Mouse (Mus musculus): Measurements from ENCODE around the gene Tyms. TPM values are rescaled to one million over a fixed set of nuclear protein-coding genes. Genes with fewer than 3 reads are reported as not detected.
"Not testable (repeated sequence)": the region's sequence is repeated elsewhere in the genome, so short reads cannot be mapped to it uniquely, and the experiment has no call there.

The Tyms gene
- polyA plus RNA-seq, 1 experiment = 39.4 TPM

DNA sequence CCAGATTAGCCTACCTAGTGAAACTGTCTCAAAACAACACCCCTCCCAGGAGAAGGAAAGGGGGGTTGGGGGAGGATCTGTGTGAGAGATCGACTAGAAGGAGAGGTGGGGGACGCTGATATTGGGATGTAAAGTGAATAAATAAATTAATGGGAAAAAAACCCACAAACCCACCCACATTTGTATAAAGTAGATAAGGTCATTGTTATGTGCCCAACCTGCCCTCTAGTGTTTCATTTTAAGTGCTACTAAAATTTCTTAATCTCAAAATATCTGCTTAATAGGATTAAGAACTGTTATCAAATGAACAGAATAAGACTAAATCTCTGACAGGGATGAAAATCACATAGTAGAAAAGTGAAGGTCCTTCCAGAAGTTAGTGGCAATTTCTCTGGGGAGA, 21.0 kb upstream of the Tyms start:
- TF ChIP-seq MAX (IDR thresholded peaks at IDR 0.05; ENCODE audit: low read depth) (no peak), POLR2AphosphoS2 (IDR thresholded peaks at IDR 0.05; ENCODE audit: insufficient read length, low read depth) (no peak), E2F4 (IDR thresholded peaks at IDR 0.05; ENCODE audit: insufficient read depth) (no peak), MYOG (IDR thresholded peaks at IDR 0.05; ENCODE audit: control insufficient read depth in 1 of 3, insufficient read depth in 1 of 3, insufficient read length in 2 of 3, low read depth in 2 of 3) (no peak), REST (IDR thresholded peaks at IDR 0.05; ENCODE audit: insufficient read depth, insufficient read length) (no peak)
- Histone ChIP-seq H3K4me2 (ENCODE audit: low read depth) (no peak overlapping the region), H3K4me3 (no peak overlapping the region), H3K79me2 (ENCODE audit: control insufficient read depth, insufficient read depth) (no peaks in the 10 kb centered on the region), H3ac (ENCODE audit: control insufficient read depth, insufficient read length) (no peak overlapping the region), H3K36me3 (ENCODE audit: control insufficient read depth, insufficient read depth) (no peaks in the 10 kb centered on the region), H3K27me3 (ENCODE audit: control insufficient read depth, insufficient read depth, insufficient read length) (peaks cover 7% of the 10 kb centered on the region)

- no peaks in the 10 kb centered on the region for H3K27me3 ChIP-seq (ENCODE audit: control insufficient read depth, insufficient read depth, insufficient read length)
- no peak overlapping the region for H3K4me3 ChIP-seq
- TF ChIP-seq USF1 (IDR thresholded peaks at IDR 0.05; ENCODE audit: low read depth) (no peak), E2F4 (IDR thresholded peaks at IDR 0.05; ENCODE audit: insufficient read depth) (no peak), MYOG (IDR thresholded peaks at IDR 0.05; ENCODE audit: control insufficient read depth in 1 of 3, insufficient read depth in 1 of 3, insufficient read length in 2 of 3, low read depth in 2 of 3) (no peak), TCF3 (IDR thresholded peaks at IDR 0.05; ENCODE audit: insufficient read length, low read depth) (no peak), POLR2AphosphoS2 (IDR thresholded peaks at IDR 0.05; ENCODE audit: insufficient read length, low read depth) (no peak), MYOD1 (IDR thresholded peaks at IDR 0.05; ENCODE audit: control insufficient read depth in 1 of 3, insufficient read length in 2 of 3, low read depth in 2 of 3) (no peak), CEBPB (IDR thresholded peaks at IDR 0.05; ENCODE audit: insufficient read depth, poor library complexity, severe bottlenecking) (no peak), POLR2A (IDR thresholded peaks at IDR 0.05; ENCODE audit: insufficient read length, low read depth) (no peak), REST (IDR thresholded peaks at IDR 0.05; ENCODE audit: insufficient read depth, insufficient read length) (no peak), MAX (IDR thresholded peaks at IDR 0.05; ENCODE audit: low read depth) (no peak), TCF12 (IDR thresholded peaks at IDR 0.05; ENCODE audit: insufficient read depth, poor library complexity, severe bottlenecking) (no peak), SRF (IDR thresholded peaks at IDR 0.05; ENCODE audit: control insufficient read depth, insufficient read length, low read depth) (no peak)
- H3K36me3 ChIP-seq (ENCODE audit: control insufficient read depth, insufficient read depth) = no peaks in the 10 kb centered on the region
- no peaks in the 10 kb centered on the region for H3K79me2 ChIP-seq (ENCODE audit: control insufficient read depth, insufficient read depth)
- no peak overlapping the region for H3ac ChIP-seq (ENCODE audit: control insufficient read depth, insufficient read length)
- H3K4me2 ChIP-seq (ENCODE audit: low read depth) = no peak overlapping the region
Observed at GRCm38 (mm10) chr5:30092701-30093100, 19.3 kb upstream of the Tyms start.

DNA sequence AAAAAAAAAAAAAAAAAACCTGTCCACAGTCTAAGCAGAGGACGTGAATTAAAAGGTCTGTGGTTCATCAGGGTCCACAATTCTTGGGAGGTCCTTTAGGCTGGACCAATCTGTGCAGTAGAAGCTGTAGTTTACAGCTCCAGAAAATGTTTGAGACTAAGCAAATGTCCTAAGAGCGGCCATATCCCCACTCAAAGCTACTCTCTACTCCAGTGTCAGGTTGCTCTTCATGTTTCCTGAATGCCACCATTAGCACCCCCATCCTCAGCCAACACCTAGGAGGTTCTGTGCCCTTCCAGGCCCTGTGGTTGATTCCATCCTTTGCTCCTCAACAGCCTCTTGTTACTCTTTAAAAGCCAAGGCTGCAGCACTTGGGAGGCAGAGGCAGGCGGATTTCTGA, 1.0 kb downstream of the Tyms start:
- no peak for TF ChIP-seq USF1 (IDR thresholded peaks at IDR 0.05; ENCODE audit: low read depth)
- TF ChIP-seq POLR2A (IDR thresholded peaks at IDR 0.05; ENCODE audit: insufficient read length, low read depth) = no peak
- TF ChIP-seq CEBPB (IDR thresholded peaks at IDR 0.05; ENCODE audit: insufficient read depth, poor library complexity, severe bottlenecking) = no peak
- TF ChIP-seq MYOD1 (IDR thresholded peaks at IDR 0.05; ENCODE audit: control insufficient read depth in 1 of 3, insufficient read length in 2 of 3, low read depth in 2 of 3) = no peak
- TF ChIP-seq E2F4 (IDR thresholded peaks at IDR 0.05; ENCODE audit: insufficient read depth) = no peak
- TF ChIP-seq REST (IDR thresholded peaks at IDR 0.05; ENCODE audit: insufficient read depth, insufficient read length) = no peak
- TF ChIP-seq SRF (IDR thresholded peaks at IDR 0.05; ENCODE audit: control insufficient read depth, insufficient read length, low read depth) = no peak
- TF ChIP-seq TCF3 (IDR thresholded peaks at IDR 0.05; ENCODE audit: insufficient read length, low read depth) = no peak
- no peak for TF ChIP-seq MYOG (IDR thresholded peaks at IDR 0.05; ENCODE audit: control insufficient read depth in 1 of 3, insufficient read depth in 1 of 3, insufficient read length in 2 of 3, low read depth in 2 of 3)
- TF ChIP-seq MAX (IDR thresholded peaks at IDR 0.05; ENCODE audit: low read depth) = no peak
- no peak for TF ChIP-seq POLR2AphosphoS2 (IDR thresholded peaks at IDR 0.05; ENCODE audit: insufficient read length, low read depth)
- TF ChIP-seq TCF12 (IDR thresholded peaks at IDR 0.05; ENCODE audit: insufficient read depth, poor library complexity, severe bottlenecking) = no peak
- peaks cover 14% of the 10 kb centered on the region for H3K79me2 ChIP-seq (ENCODE audit: control insufficient read depth, insufficient read depth)
- H3K27me3 ChIP-seq (ENCODE audit: control insufficient read depth, insufficient read depth, insufficient read length) = no peaks in the 10 kb centered on the region
- peak overlapping the region; percentile 89 for H3K4me3 ChIP-seq
- no peak overlapping the region for H3ac ChIP-seq (ENCODE audit: control insufficient read depth, insufficient read length)
- peaks cover 24% of the 10 kb centered on the region for H3K36me3 ChIP-seq (ENCODE audit: control insufficient read depth, insufficient read depth)
- H3K4me2 ChIP-seq (ENCODE audit: low read depth) = peak overlapping the region; percentile 79

GRCm38 (mm10) chr5:30071677-30072076, 1.7 kb downstream of the Tyms start:
- no peak for TF ChIP-seq MAX (IDR thresholded peaks at IDR 0.05; ENCODE audit: low read depth)
- TF ChIP-seq POLR2AphosphoS2 (IDR thresholded peaks at IDR 0.05; ENCODE audit: insufficient read length, low read depth) = no peak
- TF ChIP-seq E2F4 (IDR thresholded peaks at IDR 0.05; ENCODE audit: insufficient read depth) = no peak
- TF ChIP-seq SRF (IDR thresholded peaks at IDR 0.05; ENCODE audit: control insufficient read depth, insufficient read length, low read depth) = no peak
- TF ChIP-seq CEBPB (IDR thresholded peaks at IDR 0.05; ENCODE audit: insufficient read depth, poor library complexity, severe bottlenecking) = no peak
- TF ChIP-seq TCF12 (IDR thresholded peaks at IDR 0.05; ENCODE audit: insufficient read depth, poor library complexity, severe bottlenecking) = no peak
- no peak for TF ChIP-seq POLR2A (IDR thresholded peaks at IDR 0.05; ENCODE audit: insufficient read length, low read depth)
- TF ChIP-seq USF1 (IDR thresholded peaks at IDR 0.05; ENCODE audit: low read depth) = no peak
- no peak for TF ChIP-seq MYOG (IDR thresholded peaks at IDR 0.05; ENCODE audit: control insufficient read depth in 1 of 3, insufficient read depth in 1 of 3, insufficient read length in 2 of 3, low read depth in 2 of 3)
- TF ChIP-seq REST (IDR thresholded peaks at IDR 0.05; ENCODE audit: insufficient read depth, insufficient read length) = no peak
- TF ChIP-seq TCF3 (IDR thresholded peaks at IDR 0.05; ENCODE audit: insufficient read length, low read depth) = no peak
- TF ChIP-seq MYOD1 (IDR thresholded peaks at IDR 0.05; ENCODE audit: control insufficient read depth in 1 of 3, insufficient read length in 2 of 3, low read depth in 2 of 3) = no peak
- H3ac ChIP-seq (ENCODE audit: control insufficient read depth, insufficient read length) = no peak overlapping the region
- H3K27me3 ChIP-seq (ENCODE audit: control insufficient read depth, insufficient read depth, insufficient read length) = no peaks in the 10 kb centered on the region
- peaks cover 14% of the 10 kb centered on the region for H3K79me2 ChIP-seq (ENCODE audit: control insufficient read depth, insufficient read depth)
- peak overlapping the region; percentile 89 for H3K4me3 ChIP-seq
- peak overlapping the region; percentile 79 for H3K4me2 ChIP-seq (ENCODE audit: low read depth)
- peaks cover 24% of the 10 kb centered on the region for H3K36me3 ChIP-seq (ENCODE audit: control insufficient read depth, insufficient read depth)

DNA sequence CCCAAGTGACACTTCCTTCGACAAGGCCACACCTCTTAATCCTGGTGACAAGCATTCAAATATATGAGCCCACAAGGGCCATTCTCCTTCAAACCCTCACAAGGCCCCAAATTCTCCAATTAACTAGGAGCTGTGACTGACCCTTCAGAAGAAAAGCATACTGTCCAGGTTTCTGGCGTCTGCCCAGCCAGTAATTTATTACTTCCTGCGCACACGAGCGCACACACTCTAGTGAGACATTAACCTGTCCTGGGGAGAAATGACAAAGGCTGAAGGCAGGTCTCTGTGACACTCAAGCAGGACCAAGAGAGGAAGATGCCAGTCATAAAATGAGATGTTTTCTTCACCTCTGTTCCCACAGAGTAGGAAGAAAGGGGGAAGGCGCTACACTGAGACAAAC, 5.7 kb downstream of the Tyms start:
- Histone ChIP-seq H3K36me3 (ENCODE audit: control insufficient read depth, insufficient read depth) (peaks cover 40% of the 10 kb centered on the region), H3ac (ENCODE audit: control insufficient read depth, insufficient read length) (no peak overlapping the region), H3K4me2 (ENCODE audit: low read depth) (no peak overlapping the region), H3K4me3 (no peak overlapping the region), H3K79me2 (ENCODE audit: control insufficient read depth, insufficient read depth) (peaks cover 10% of the 10 kb centered on the region), H3K27me3 (ENCODE audit: control insufficient read depth, insufficient read depth, insufficient read length) (no peaks in the 10 kb centered on the region)
- TF ChIP-seq MAX (IDR thresholded peaks at IDR 0.05; ENCODE audit: low read depth) = no peak
- no peak for TF ChIP-seq MYOG (IDR thresholded peaks at IDR 0.05; ENCODE audit: control insufficient read depth in 1 of 3, insufficient read depth in 1 of 3, insufficient read length in 2 of 3, low read depth in 2 of 3)
- no peak for TF ChIP-seq POLR2AphosphoS2 (IDR thresholded peaks at IDR 0.05; ENCODE audit: insufficient read length, low read depth)
- no peak for TF ChIP-seq SRF (IDR thresholded peaks at IDR 0.05; ENCODE audit: control insufficient read depth, insufficient read length, low read depth)
- TF ChIP-seq MYOD1 (IDR thresholded peaks at IDR 0.05; ENCODE audit: control insufficient read depth in 1 of 3, insufficient read length in 2 of 3, low read depth in 2 of 3) = no peak
- TF ChIP-seq REST (IDR thresholded peaks at IDR 0.05; ENCODE audit: insufficient read depth, insufficient read length) = no peak
- no peak for TF ChIP-seq POLR2A (IDR thresholded peaks at IDR 0.05; ENCODE audit: insufficient read length, low read depth)
- no peak for TF ChIP-seq TCF12 (IDR thresholded peaks at IDR 0.05; ENCODE audit: insufficient read depth, poor library complexity, severe bottlenecking)
- TF ChIP-seq CEBPB (IDR thresholded peaks at IDR 0.05; ENCODE audit: insufficient read depth, poor library complexity, severe bottlenecking) = no peak
- no peak for TF ChIP-seq TCF3 (IDR thresholded peaks at IDR 0.05; ENCODE audit: insufficient read length, low read depth)
- no peak for TF ChIP-seq E2F4 (IDR thresholded peaks at IDR 0.05; ENCODE audit: insufficient read depth)

- not testable (repeated sequence) for H3ac ChIP-seq (ENCODE audit: control insufficient read depth, insufficient read length)
- H3K36me3 ChIP-seq (ENCODE audit: control insufficient read depth, insufficient read depth) = peaks cover 38% of the 10 kb centered on the region
Observed at GRCm38 (mm10) chr5:30059607-30060006, 13.8 kb downstream of the Tyms start.

More at GRCm38 (mm10) chr5:30059607-30060006, 13.8 kb downstream of the Tyms start:
- H3K79me2 ChIP-seq (ENCODE audit: control insufficient read depth, insufficient read depth); H3K4me2 ChIP-seq (ENCODE audit: low read depth); H3K4me3 ChIP-seq; H3K27me3 ChIP-seq (ENCODE audit: control insufficient read depth, insufficient read depth, insufficient read length): not testable (repeated sequence)
